Mouse (Mus musculus): ENCODE data around the gene Ubxn6.
"Not testable (repeated sequence)": the region's sequence is repeated elsewhere in the genome, so short reads cannot be mapped to it uniquely, and the experiment has no call there.

Ubxn6 gene

GRCm38 (mm10) chr17:56102158-56102557, 27.3 kb upstream of the Ubxn6 start:
- DNase-seq (ENCODE audit: low read depth, low spot score), result no peak

DNA sequence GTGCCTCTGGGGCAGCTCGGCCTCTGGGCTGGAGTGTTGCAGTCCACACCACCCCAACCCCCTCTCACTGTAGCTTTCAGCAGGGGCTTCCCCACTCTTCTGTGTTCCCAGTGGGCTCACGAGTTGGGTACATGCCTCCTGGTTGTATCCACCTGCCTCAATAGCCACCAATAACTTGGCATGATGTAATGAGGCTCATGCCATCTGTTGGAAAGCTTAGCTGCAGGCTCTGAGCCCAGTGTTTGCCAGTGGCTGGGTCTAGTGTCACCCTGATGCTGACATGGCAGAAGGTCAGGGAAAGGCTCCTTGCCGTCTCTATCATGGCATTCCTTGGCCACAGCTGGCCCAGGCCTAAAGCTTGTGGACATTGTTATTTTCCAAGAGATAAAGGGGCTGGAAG, 26.0 kb upstream of the Ubxn6 start:
- no peak for DNase-seq (ENCODE audit: low read depth, low spot score)

DNA sequence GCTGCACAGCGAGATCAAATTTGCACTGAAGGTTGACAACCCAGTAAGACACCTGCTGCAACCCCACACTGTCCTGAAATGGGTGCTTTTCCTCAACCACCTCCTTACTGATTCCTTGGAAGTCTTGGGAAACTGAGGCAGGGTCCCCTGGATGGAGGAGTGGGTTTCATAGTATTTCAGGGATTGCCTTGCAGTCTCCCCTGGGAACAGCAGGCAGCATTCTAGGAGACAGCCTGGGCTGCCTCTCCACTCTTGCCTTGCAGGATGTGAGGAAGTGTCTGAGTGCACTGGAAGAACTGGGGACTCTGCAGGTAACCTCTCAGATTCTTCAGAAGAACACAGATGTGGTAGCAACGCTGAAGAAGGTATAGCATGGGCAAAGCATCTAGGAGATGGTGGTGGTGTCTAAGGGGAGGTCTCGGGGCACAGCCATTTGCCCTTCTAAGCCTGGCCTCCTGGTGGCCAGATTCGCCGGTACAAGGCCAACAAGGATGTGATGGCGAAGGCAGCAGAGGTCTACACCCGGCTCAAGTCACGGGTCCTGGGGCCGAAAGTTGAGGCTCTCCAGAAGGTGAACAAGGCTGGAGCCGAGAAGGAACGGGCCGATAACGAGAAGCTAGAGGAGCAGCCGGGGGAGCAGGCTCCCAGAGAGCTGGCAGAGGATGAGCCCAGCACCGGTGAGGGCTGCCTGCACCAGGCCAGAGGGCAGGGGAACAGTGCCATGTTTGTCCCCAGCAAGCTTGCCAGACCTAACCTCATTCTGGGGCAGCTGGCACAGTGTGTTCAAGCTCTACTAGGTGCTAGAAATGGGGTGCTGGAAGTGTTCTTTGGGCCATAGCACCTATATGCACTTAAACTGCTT, 24.1 kb upstream of the Ubxn6 start:
- no peak for DNase-seq (ENCODE audit: low read depth, low spot score)

DNA sequence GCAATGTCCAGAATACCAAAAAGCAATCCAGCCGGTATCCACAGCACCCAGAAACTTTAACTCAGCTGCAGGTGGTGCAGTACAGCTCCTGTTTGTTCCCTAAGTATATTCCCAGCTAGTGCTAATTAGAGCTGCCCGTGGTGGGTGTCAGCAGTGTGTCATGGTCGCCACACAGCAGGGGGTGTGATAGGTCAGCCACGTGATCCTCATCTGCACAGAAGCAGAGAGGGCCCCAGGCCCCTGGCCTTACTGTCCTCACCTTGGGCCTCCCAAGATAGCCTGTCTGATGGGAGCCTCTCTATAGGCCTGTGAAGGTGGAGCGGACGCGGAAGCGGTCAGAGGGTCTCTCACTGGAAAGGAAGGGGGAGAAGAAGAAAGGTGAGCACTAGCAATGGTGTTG, 23.4 kb upstream of the Ubxn6 start:
- no peak for DNase-seq (ENCODE audit: low read depth, low spot score)

- no peak for DNase-seq (ENCODE audit: low read depth, low spot score)
These were observed 22.1 kb upstream of the Ubxn6 start for GRCm38 (mm10) chr17:56096883-56097282.

GRCm38 (mm10) chr17:56092794-56093193, 18.0 kb upstream of the Ubxn6 start:
- DNase-seq (ENCODE audit: low read depth, low spot score), result peak; percentile 45

DNA sequence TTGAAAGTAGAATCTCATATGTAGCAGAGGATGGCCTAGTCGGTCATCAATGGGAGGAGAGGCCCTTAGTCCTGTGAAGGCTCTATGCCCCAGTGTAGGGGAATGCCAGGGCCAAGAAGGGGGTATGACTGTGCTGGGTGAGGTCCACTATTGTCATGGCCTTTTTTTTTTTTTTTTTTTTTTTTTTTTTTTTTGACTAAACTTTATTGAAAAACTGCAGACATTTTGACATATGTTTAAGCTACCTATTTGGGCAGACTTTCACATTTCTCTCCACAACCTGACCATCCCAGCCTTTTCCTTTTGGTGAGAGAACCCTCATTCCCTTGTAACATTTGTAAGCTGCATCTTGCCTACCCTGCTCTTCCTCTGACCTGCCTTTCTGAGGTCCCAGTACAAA, 17.5 kb upstream of the Ubxn6 start:
- no peak for DNase-seq (ENCODE audit: low read depth, low spot score)

DNA sequence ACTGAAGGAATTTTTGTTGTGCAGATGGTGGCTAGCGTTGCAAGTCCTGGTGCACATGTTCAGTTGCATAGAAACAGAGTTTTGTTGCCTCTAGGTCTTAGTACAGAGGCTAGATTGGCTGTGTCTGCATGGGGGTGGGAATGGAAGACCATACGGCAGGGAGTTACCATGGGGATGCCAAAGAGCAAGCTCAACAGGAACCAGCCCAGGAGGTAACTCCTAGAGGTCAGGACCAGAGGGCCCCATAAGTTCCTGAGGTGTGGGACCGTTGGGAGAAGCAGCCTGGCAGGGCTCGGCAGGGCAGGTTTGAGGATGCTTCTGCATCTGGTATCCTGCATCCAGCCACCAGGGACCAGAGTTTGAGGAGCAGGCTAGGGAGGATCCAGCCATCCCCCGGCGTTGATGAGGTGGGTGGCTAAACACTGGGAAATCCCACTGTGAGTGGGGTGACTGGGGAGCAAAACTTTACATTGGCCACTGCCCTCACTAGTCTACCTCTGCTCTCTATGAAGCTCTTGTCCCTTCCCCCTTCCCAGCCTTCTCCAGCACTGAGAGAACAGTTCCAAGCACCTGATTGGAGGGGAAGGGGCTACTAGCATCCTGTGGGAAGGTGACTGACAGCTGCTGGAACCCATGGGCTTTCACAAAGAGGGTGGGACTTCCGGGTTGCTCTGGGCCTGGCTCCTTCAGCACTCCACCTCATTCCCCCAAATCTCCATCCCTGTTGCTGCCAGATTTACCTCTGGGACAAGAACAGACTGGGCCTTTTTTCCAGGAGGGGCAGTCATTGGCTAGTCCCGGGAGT, 6.2 kb upstream of the Ubxn6 start:
- peak; percentile 97 for DNase-seq (ENCODE audit: low read depth, low spot score)

- DNase-seq (ENCODE audit: low read depth, low spot score), result peak; percentile 30
These were observed 5.1 kb upstream of the Ubxn6 start for GRCm38 (mm10) chr17:56079921-56080320.

GRCm38 (mm10) chr17:56078880-56079795, 4.3 kb upstream of the Ubxn6 start, which contains the start of gene Hdgfl2:
Gene Hdgfl2 (plus strand): TSS chr17:56079634.
- peak; percentile 100 for DNase-seq (ENCODE audit: low read depth, low spot score)

DNA sequence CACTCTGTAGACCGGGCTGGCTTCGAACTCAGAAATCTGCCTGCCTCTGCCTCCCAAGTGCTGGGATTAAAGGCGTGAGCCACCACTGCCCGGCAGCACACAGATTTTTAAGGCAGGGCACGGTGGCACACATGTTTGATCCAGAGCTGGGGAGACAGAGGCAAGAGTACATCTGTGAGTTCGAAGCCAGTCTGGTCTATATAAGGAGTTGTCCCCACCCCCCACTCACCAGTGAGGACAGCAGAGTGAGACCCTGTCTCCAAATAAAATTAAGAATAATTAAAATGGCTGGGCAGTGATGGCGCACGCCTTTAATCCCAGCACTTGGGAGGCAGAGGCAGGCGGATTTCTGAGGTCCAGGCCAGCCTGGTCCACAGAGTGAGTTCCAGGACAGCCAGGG, 3.5 kb upstream of the Ubxn6 start:
- DNase-seq (ENCODE audit: low read depth, low spot score), result not testable (repeated sequence)

DNA sequence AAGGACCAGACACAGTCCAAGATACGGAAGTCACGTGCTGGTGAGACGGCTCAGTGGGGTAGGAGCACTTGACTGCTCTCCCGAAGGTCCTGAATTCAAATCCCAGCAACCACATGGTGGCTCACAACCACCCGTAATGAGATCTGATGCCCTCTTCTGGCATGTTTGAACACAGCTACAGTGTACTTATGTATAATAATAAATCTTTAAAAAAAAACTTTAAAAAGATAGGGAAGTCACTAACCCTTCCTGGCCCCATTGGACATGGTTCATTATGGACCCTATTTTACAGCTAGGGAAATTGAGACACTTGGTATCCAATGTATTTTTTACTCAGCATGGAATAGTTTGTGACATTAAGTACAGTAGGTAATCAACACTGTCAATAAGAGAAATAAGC, 2.7 kb upstream of the Ubxn6 start:
- DNase-seq (ENCODE audit: low read depth, low spot score), result no peak

- peak; percentile 96 for DNase-seq (ENCODE audit: low read depth, low spot score)
These were observed 566 bp downstream of the Ubxn6 start for GRCm38 (mm10) chr17:56074097-56074826.

- no peak for DNase-seq (ENCODE audit: low read depth, low spot score)
These were observed 2.6 kb downstream of the Ubxn6 start for GRCm38 (mm10) chr17:56072243-56072642.

DNA sequence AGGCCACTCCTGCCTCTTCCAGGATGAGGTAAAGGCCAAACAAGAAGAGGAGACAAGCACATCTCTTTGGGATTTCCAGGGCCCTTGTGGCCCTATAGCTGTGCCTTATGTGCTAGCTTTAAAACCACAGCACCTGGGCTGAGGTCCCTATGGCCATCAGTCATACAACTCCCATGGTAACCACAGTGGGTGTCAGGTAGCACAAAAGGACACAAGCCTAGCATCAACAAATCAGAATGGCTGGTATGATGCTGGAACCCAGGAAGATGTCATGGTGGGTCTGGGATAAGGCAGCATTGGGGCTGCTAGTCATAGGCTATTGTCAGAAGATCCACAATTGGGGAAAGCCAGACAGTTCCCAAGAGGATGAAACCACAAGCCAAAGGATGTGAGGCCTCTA, 3.7 kb downstream of the Ubxn6 start:
- DNase-seq (ENCODE audit: low read depth, low spot score), result peak; percentile 32

DNA sequence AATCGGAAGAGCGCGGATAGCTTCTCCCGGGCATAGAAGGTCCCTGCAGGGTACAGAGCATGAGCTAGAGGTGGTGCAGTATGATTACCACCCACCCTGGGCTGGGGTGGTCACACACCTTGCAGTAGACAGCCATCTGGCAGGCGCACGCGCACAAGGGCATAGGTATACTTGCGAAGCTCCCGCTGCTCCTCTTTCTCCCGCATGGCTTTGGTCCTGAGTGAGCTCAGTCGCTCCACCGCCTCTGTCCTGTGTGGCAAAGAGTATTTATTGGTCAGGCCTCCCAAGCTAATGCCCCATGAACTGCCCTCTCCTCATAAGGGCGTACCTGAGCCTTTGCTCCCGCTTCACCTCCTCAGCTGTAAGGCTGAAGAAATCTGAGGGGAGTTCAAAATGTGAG, 5.8 kb downstream of the Ubxn6 start:
- no peak for DNase-seq (ENCODE audit: low read depth, low spot score)

GRCm38 (mm10) chr17:56066451-56066850, 8.4 kb downstream of the Ubxn6 start:
- DNase-seq (ENCODE audit: low read depth, low spot score), result peak; percentile 24

DNA sequence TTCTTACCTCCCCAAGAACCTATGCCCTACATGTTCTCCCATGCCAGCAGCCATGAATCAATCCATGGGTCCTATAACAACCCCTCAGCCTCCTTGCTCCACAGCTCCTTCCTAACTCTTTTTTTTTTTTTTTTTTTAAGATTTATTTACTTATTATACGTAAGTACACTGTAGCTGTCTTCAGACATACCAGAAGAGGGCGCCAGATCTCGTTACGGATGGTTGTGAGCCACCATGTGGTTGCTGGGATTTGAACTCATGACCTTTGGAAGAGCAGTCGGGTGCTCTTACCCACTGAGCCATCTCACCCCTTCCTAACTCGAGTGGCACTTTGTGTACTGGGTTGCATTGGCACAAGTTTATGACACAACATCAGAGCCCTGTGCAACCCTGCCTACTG, 9.1 kb downstream of the Ubxn6 start:
- not testable (repeated sequence) for DNase-seq (ENCODE audit: low read depth, low spot score)

DNA sequence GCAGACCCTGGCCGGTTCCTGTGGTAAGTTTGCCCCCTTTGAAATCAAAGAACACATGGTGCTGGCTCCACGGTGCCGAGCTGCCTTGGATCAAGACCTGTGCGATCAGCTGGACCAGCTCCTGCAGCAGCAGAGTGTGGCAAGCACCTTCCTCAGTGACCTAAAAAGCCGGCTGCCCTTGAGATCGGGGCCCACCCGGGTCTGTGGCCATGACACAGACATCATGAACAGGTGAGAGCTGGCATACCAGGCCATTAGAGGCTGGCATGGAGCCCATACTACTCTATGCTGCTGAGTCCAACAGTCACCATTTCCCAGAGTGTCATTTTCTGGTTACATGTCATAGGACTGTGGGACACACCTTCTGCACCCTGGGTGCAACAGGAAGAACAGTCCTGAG, 12.7 kb downstream of the Ubxn6 start:
- DNase-seq (ENCODE audit: low read depth, low spot score), result no peak

GRCm38 (mm10) chr17:56057381-56058120, 17.3 kb downstream of the Ubxn6 start:
- DNase-seq (ENCODE audit: low read depth, low spot score), result no peak

Measured in 3T3-L1 (cell line).